Mouse (Mus musculus) Patski (cell line): ENCODE results near the gene Grm3. TPM values are rescaled to one million over a fixed set of nuclear protein-coding genes. Genes with fewer than 3 reads are reported as not detected.

Experiments used
- ATAC-seq: fragments of 100-300 bp; one replicate; pipeline ENCODE4 v1.8.0; 2021
- CTCF ChIA-PET: fragments of 350-600 bp; sonication (Branson Sonifier 250); formaldehyde crosslinking; loops from one replicate; lab custom pipeline; 2022; ENCODE audit warnings: inconsistent platforms; lab: Charles Lee
- POLR2A ChIA-PET: fragments of 350-600 bp; sonication (Branson Sonifier 250); formaldehyde crosslinking; loops from one replicate; lab custom pipeline; 2022; ENCODE audit warnings: antibody characterized with exemption, inconsistent platforms; lab: Charles Lee
- DNase-seq: peaks from one replicate; pipeline ENCODE4 v3.0.0-alpha.2; 2011; ENCODE audit warnings: low read depth, low spot score
- H3K27me3 ChIP-seq: fragments of 371-371 bp; one replicate; pipeline ENCODE4 v1.5.1; 2021
- CTCF ChIP-seq: fragments of 100-300 bp; IDR thresholded peaks from one replicate; pipeline ENCODE4 v1.5.1; 2021
- in situ Hi-C: fragments of 300-500 bp; cut with MboI; formaldehyde crosslinking; loops from 3 replicates; pipeline ENCODE4 v1.11.1; 2018; ENCODE audit warnings: low pct_unique_long_range_greater_than_20kb, mixed read lengths
- polyA plus RNA-seq: library from polyadenylated mRNA; unstranded; gene quantifications from one replicate; pipeline ENCODE4 v1.2.3, GENCODE M21; 2021

Gene Grm3
- polyA plus RNA-seq, 1 experiment from 2014 or later: 0.15 TPM

- ATAC-seq (no peak), DNase-seq (no peak)
- in situ Hi-C loops: no loop called here
- peaks cover 4% of the 10 kb centered on the region for H3K27me3 ChIP-seq
- TF ChIP-seq CTCF: no peak
- ChIA-PET POLR2A (no interaction called here), CTCF (no interaction called here)
These were observed 213.9 kb downstream of the Grm3 start for GRCm38 (mm10) chr5:9511027-9511426.

GRCm38 (mm10) chr5:9497235-9497634 is 227.7 kb downstream of the Grm3 start:
- in situ Hi-C loops: no loop called here
- CTCF ChIA-PET: no interaction called here
- DNase-seq (no peak), ATAC-seq (no peak)
- POLR2A ChIA-PET: no interaction called here
- no peaks in the 10 kb centered on the region for H3K27me3 ChIP-seq
- no peak for TF ChIP-seq CTCF

- in situ Hi-C loops: no loop called here
- ATAC-seq: no peak
- no peak for TF ChIP-seq CTCF
- peak; percentile 25 for DNase-seq
- no peaks in the 10 kb centered on the region for H3K27me3 ChIP-seq
- CTCF ChIA-PET: interaction anchor here (0.8 to 0.9 kb wide), 2 partner anchors 12 to 137 kb away, joined by 3 read pairs; no protein-coding TSS in a partner anchor
- POLR2A ChIA-PET: no interaction called here
These were observed 229.5 kb downstream of the Grm3 start for GRCm38 (mm10) chr5:9495456-9495855.

GRCm38 (mm10) chr5:9477587-9477986 is 247.4 kb downstream of the Grm3 start:
- TF ChIP-seq CTCF: no peak
- CTCF ChIA-PET: no interaction called here
- POLR2A ChIA-PET: no interaction called here
- ATAC-seq: peak; percentile 98
- H3K27me3 ChIP-seq: no peaks in the 10 kb centered on the region
- DNase-seq: peak; percentile 12
- in situ Hi-C loops: no loop called here

- CTCF ChIA-PET: interaction anchor here (1.7 kb wide), 1 partner anchor 9 kb away, joined by 4 read pairs; no protein-coding TSS in a partner anchor
- in situ Hi-C loops: loop anchor here (10.0 kb wide), 1 partner anchor 1182 kb away; no protein-coding TSS in a partner anchor
- peaks cover 5% of the 10 kb centered on the region for H3K27me3 ChIP-seq
- ATAC-seq (no peak), DNase-seq (no peak)
- POLR2A ChIA-PET: no interaction called here
- peak; percentile 45 for TF ChIP-seq CTCF
These were observed 271.7 kb downstream of the Grm3 start for GRCm38 (mm10) chr5:9453298-9453697.

GRCm38 (mm10) chr5:9449570-9449969 is 275.4 kb downstream of the Grm3 start:
- CTCF ChIA-PET: interaction anchor here (0.6 to 1.2 kb wide), 4 partner anchors 10 to 1145 kb away, joined by 3 to 5 read pairs (median 4); no protein-coding TSS in a partner anchor
- POLR2A ChIA-PET: no interaction called here
- DNase-seq (no peak), ATAC-seq (no peak)
- H3K27me3 ChIP-seq: peaks cover 5% of the 10 kb centered on the region
- in situ Hi-C loops: no loop called here
- peak; percentile 68 for TF ChIP-seq CTCF

- no peak for TF ChIP-seq CTCF
- DNase-seq (no peak), ATAC-seq (no peak)
- peaks cover 5% of the 10 kb centered on the region for H3K27me3 ChIP-seq
- POLR2A ChIA-PET: no interaction called here
- in situ Hi-C loops: no loop called here
- CTCF ChIA-PET: no interaction called here
These were observed 276.0 kb downstream of the Grm3 start for GRCm38 (mm10) chr5:9448931-9449330.

- in situ Hi-C loops: no loop called here
- POLR2A ChIA-PET: no interaction called here
- ATAC-seq: no peak
These were observed 278.8 kb downstream of the Grm3 start for GRCm38 (mm10) chr5:9446146-9446545.

More at GRCm38 (mm10) chr5:9446146-9446545, 278.8 kb downstream of the Grm3 start:
- H3K27me3 ChIP-seq: peaks cover 5% of the 10 kb centered on the region
- no peak for DNase-seq
- CTCF ChIA-PET: interaction anchor here (1.5 kb wide), 1 partner anchor 9 kb away, joined by 7 read pairs; no protein-coding TSS in a partner anchor
- TF ChIP-seq CTCF: no peak
